Mouse (Mus musculus): ENCODE data around the gene OR5BS1P. TPM values are rescaled to one million over a fixed set of nuclear protein-coding genes. Genes with fewer than 3 reads are reported as not detected.

Gene OR5BS1P
- polyA plus RNA-seq, 1 experiment from 2014 or later = not detected

- no peaks in the 10 kb centered on the region for H3K36me3 ChIP-seq (replicated peaks; ENCODE audit: insufficient read depth, low read length)
- TF ChIP-seq CTCF (IDR thresholded peaks at IDR 0.05; ENCODE audit: low read depth) (no peak), EP300 (IDR thresholded peaks at IDR 0.05; ENCODE audit: low read depth) (no peak)
- H3K4me2 ChIP-seq (ENCODE audit: low read depth, low read length) = no peak overlapping the region
- H3K27ac ChIP-seq (ENCODE audit: low read depth) = no peak overlapping the region
- no peak overlapping the region for H3K4me3 ChIP-seq (ENCODE audit: low read depth, low read length)
- DNase-seq (no peak), ATAC-seq (no peak)
- H3K27me3 ChIP-seq (ENCODE audit: insufficient read depth, low read length) = no peaks in the 10 kb centered on the region
- WGBS (ENCODE audit: insufficient replicate concordance) = 60% methylated on average over 7 of the region's 7 CpGs
- H3K9me3 ChIP-seq (ENCODE audit: low read length) = no peaks in the 10 kb centered on the region
- 0 out of 2 replicates have a peak, but pooled peaks cover 4% of the 10 kb centered on the region for H3K4me1 ChIP-seq (ENCODE audit: insufficient read depth)
- H3K9ac ChIP-seq (replicated peaks) = no peak overlapping the region
These were observed 9.9 kb downstream of the OR5BS1P start for GRCm38 (mm10) chr15:98479568-98480102.

- Histone ChIP-seq H3K27me3 (ENCODE audit: insufficient read depth, low read length) (no peaks in the 10 kb centered on the region), H3K9ac (replicated peaks) (no peak within 1 kb of the TSS), H3K27ac (ENCODE audit: low read depth) (peak within 1 kb of the TSS; percentile 13; the same call in 1 of the 2 replicates), H3K4me1 (ENCODE audit: insufficient read depth) (0 out of 2 replicates have a peak, but pooled peaks cover 4% of the 10 kb centered on the region), H3K4me3 (ENCODE audit: low read depth, low read length) (no peak within 1 kb of the TSS), H3K4me2 (ENCODE audit: low read depth, low read length) (no peak within 1 kb of the TSS), H3K9me3 (ENCODE audit: low read length) (no peaks in the 10 kb centered on the region), H3K36me3 (replicated peaks; ENCODE audit: insufficient read depth, low read length) (no peaks in the 10 kb centered on the region)
- TF ChIP-seq EP300 (IDR thresholded peaks at IDR 0.05; ENCODE audit: low read depth) = no peak
- no peak for TF ChIP-seq CTCF (IDR thresholded peaks at IDR 0.05; ENCODE audit: low read depth)
- no peak for DNase-seq
- WGBS (ENCODE audit: insufficient replicate concordance) = 53% methylated on average over 3 of the region's 3 CpGs
- ATAC-seq = no peak
These were observed 13.0 kb downstream of the OR5BS1P start, which contains the start of gene Lalba for GRCm38 (mm10) chr15:98482701-98483100. Gene Lalba (minus strand): TSS chr15:98482721.

GRCm38 (mm10) chr15:98483907-98484886 is 14.5 kb downstream of the OR5BS1P start:
- H3K36me3 ChIP-seq (replicated peaks; ENCODE audit: insufficient read depth, low read length) = no peaks in the 10 kb centered on the region
- 40% methylated on average over 18 of the region's 18 CpGs for WGBS (ENCODE audit: insufficient replicate concordance)
- H3K27me3 ChIP-seq (ENCODE audit: insufficient read depth, low read length) = no peaks in the 10 kb centered on the region
- ATAC-seq (peak; percentile 77), DNase-seq (peak; percentile 29)
- TF ChIP-seq CTCF (IDR thresholded peaks at IDR 0.05; ENCODE audit: low read depth) (no peak), EP300 (IDR thresholded peaks at IDR 0.05; ENCODE audit: low read depth) (peak; percentile 13; the same call in 1 of the 2 replicates)
- peak overlapping the region; percentile 85 for H3K27ac ChIP-seq (ENCODE audit: low read depth)
- H3K9ac ChIP-seq (replicated peaks) = no peak overlapping the region
- no peaks in the 10 kb centered on the region for H3K9me3 ChIP-seq (ENCODE audit: low read length)
- 0 out of 2 replicates have a peak, but pooled peaks cover 4% of the 10 kb centered on the region for H3K4me1 ChIP-seq (ENCODE audit: insufficient read depth)
- H3K4me3 ChIP-seq (ENCODE audit: low read depth, low read length) = no peak overlapping the region
- peak overlapping the region; percentile 22; the same call in 1 of the 2 replicates for H3K4me2 ChIP-seq (ENCODE audit: low read depth, low read length)

GRCm38 (mm10) chr15:98486433-98487021 is 16.8 kb downstream of the OR5BS1P start:
- Histone ChIP-seq H3K27ac (ENCODE audit: low read depth) (no peak overlapping the region), H3K4me2 (ENCODE audit: low read depth, low read length) (no peak overlapping the region), H3K27me3 (ENCODE audit: insufficient read depth, low read length) (no peaks in the 10 kb centered on the region), H3K4me1 (ENCODE audit: insufficient read depth) (0 out of 2 replicates have a peak, but pooled peaks cover 4% of the 10 kb centered on the region), H3K9ac (replicated peaks) (no peak overlapping the region), H3K4me3 (ENCODE audit: low read depth, low read length) (no peak overlapping the region), H3K9me3 (ENCODE audit: low read length) (no peaks in the 10 kb centered on the region), H3K36me3 (replicated peaks; ENCODE audit: insufficient read depth, low read length) (no peaks in the 10 kb centered on the region)
- TF ChIP-seq CTCF (IDR thresholded peaks at IDR 0.05; ENCODE audit: low read depth) = no peak
- TF ChIP-seq EP300 (IDR thresholded peaks at IDR 0.05; ENCODE audit: low read depth) = no peak
- WGBS (ENCODE audit: insufficient replicate concordance) = 60% methylated on average over 8 of the region's 8 CpGs
- ATAC-seq (no peak), DNase-seq (no peak)

- ATAC-seq (no peak), DNase-seq (no peak)
- no peaks in the 10 kb centered on the region for H3K4me1 ChIP-seq (ENCODE audit: insufficient read depth)
- H3K36me3 ChIP-seq (replicated peaks; ENCODE audit: insufficient read depth, low read length) = no peaks in the 10 kb centered on the region
- no peak overlapping the region for H3K4me3 ChIP-seq (ENCODE audit: low read depth, low read length)
- H3K9me3 ChIP-seq (ENCODE audit: low read length) = no peaks in the 10 kb centered on the region
- H3K4me2 ChIP-seq (ENCODE audit: low read depth, low read length) = no peak overlapping the region
- 57% methylated on average over 2 of the region's 2 CpGs for WGBS (ENCODE audit: insufficient replicate concordance)
- H3K27ac ChIP-seq (ENCODE audit: low read depth) = no peak overlapping the region
- no peak overlapping the region for H3K9ac ChIP-seq (replicated peaks)
- H3K27me3 ChIP-seq (ENCODE audit: insufficient read depth, low read length) = no peaks in the 10 kb centered on the region
- TF ChIP-seq CTCF (IDR thresholded peaks at IDR 0.05; ENCODE audit: low read depth) (no peak), EP300 (IDR thresholded peaks at IDR 0.05; ENCODE audit: low read depth) (no peak)
These were observed 21.6 kb downstream of the OR5BS1P start for GRCm38 (mm10) chr15:98491332-98491731.

GRCm38 (mm10) chr15:98492102-98492501 is 22.4 kb downstream of the OR5BS1P start, which contains the start of gene Olfr279:
Gene Olfr279 (plus strand): TSS chr15:98492402.
- no peaks in the 10 kb centered on the region for H3K36me3 ChIP-seq (replicated peaks; ENCODE audit: insufficient read depth, low read length)
- 42% methylated on average over 4 of the region's 4 CpGs for WGBS (ENCODE audit: insufficient replicate concordance)
- TF ChIP-seq CTCF (IDR thresholded peaks at IDR 0.05; ENCODE audit: low read depth) (no peak), EP300 (IDR thresholded peaks at IDR 0.05; ENCODE audit: low read depth) (no peak)
- H3K9me3 ChIP-seq (ENCODE audit: low read length) = no peaks in the 10 kb centered on the region
- no peak within 1 kb of the TSS for H3K9ac ChIP-seq (replicated peaks)
- no peak within 1 kb of the TSS for H3K4me3 ChIP-seq (ENCODE audit: low read depth, low read length)
- H3K4me2 ChIP-seq (ENCODE audit: low read depth, low read length) = no peak within 1 kb of the TSS
- H3K27me3 ChIP-seq (ENCODE audit: insufficient read depth, low read length) = no peaks in the 10 kb centered on the region
- H3K27ac ChIP-seq (ENCODE audit: low read depth) = no peak within 1 kb of the TSS
- ATAC-seq = no peak
- no peak for DNase-seq
- no peaks in the 10 kb centered on the region for H3K4me1 ChIP-seq (ENCODE audit: insufficient read depth)
